Mouse (Mus musculus): ENCODE results near the gene Bid. TPM values are rescaled to one million over a fixed set of nuclear protein-coding genes. Genes with fewer than 3 reads are reported as not detected.

The Bid gene
- 3.4 TPM for polyA plus RNA-seq (2014; fragmentation: Illumina TruSeq; extraction: RNeasy Lipid Tissue Mini Kit (QIAGEN cat#74804); ENCODE audit: low read depth, low replicate concordance)

GRCm38 (mm10) chr6:120916074-120916971 is at the start of gene Bid:
TSS of gene Bid (minus strand) at chr6:120916853.

Other genes starting within 250 kb of the Bid start
- gene Slc25a18, start 143.3 kb downstream of the Bid start, polyA plus RNA-seq (2014; fragmentation: Illumina TruSeq; extraction: RNeasy Lipid Tissue Mini Kit (QIAGEN cat#74804); ENCODE audit: low read depth, low replicate concordance): not detected
- gene Atp6v1e1, start 94.1 kb downstream of the Bid start, polyA plus RNA-seq (2014; fragmentation: Illumina TruSeq; extraction: RNeasy Lipid Tissue Mini Kit (QIAGEN cat#74804); ENCODE audit: low read depth, low replicate concordance): 1,022 TPM
- gene Bcl2l13, start 80.6 kb downstream of the Bid start, polyA plus RNA-seq (2014; fragmentation: Illumina TruSeq; extraction: RNeasy Lipid Tissue Mini Kit (QIAGEN cat#74804); ENCODE audit: low read depth, low replicate concordance): 18.4 TPM
- 7.3 TPM for gene Mical3, start 214.1 kb upstream of the Bid start, polyA plus RNA-seq (2014; fragmentation: Illumina TruSeq; extraction: RNeasy Lipid Tissue Mini Kit (QIAGEN cat#74804); ENCODE audit: low read depth, low replicate concordance)